Mouse (Mus musculus): ENCODE measurements around the gene Clic6.

- TF ChIP-seq CTCF (IDR thresholded peaks at IDR 0.05; ENCODE audit: extremely low read depth, insufficient read depth, insufficient read length, insufficient replicate concordance) (no peak), POLR2A (IDR thresholded peaks at IDR 0.05; ENCODE audit: low read depth, low read length) (no peak)
These were observed 49.7 kb downstream of the Clic6 start for GRCm38 (mm10) chr16:92535258-92535657.
